In genomic region chr2:101809640-101810305, GRCm38 (mm10) we compare ENCODE assay signal across 20 mouse cellular contexts.
DNase-seq lines count a peak whose midpoint lies in the region; ATAC-seq and TF ChIP-seq lines count a peak whose summit lies in the region.
"Had no signal": no experiment of that assay in that cellular context is flagged by ENCODE, and none has a peak within 500 bp of the region (broad histone marks: within the 10 kb centered on the region; RNA-seq: fewer than 3 reads in every experiment).

No protein-coding gene starts in this region.

- WGBS in intestine, embryonic 15.5 days = 72% methylated on average over 6 of the region's 6 CpGs
- 43% methylated on average over 6 of the region's 6 CpGs for WGBS in intestine, postnatal 0 days
- WGBS in hindbrain, embryonic 14.5 days = 94% methylated on average over 6 of the region's 6 CpGs
- 74% methylated on average over 6 of the region's 6 CpGs for WGBS in lung, postnatal 0 days

- 0 out of 4 replicates have a peak, but pooled peaks cover 0 to 5% of the 10 kb centered on the region in 2 experiments for H3K4me1 ChIP-seq in MEL (ENCODE audit: control insufficient read depth in 1 of 2, insufficient read depth in 2 of 2, low read length in 2 of 2)
- peaks cover 4% of the 10 kb centered on the region; the same call in 1 of the 2 replicates for H3K4me1 ChIP-seq in intestine, embryonic 15.5 days (replicated peaks)
- H3K4me1 ChIP-seq in intestine, postnatal 0 days (replicated peaks; ENCODE audit: control insufficient read depth, insufficient read depth, low read length) = peaks cover 12% of the 10 kb centered on the region
- no peaks in the 10 kb centered on the region for H3K4me1 ChIP-seq in hindbrain, embryonic 14.5 days (replicated peaks; ENCODE audit: control insufficient read depth, insufficient read depth, low read length)
- H3K4me1 ChIP-seq in lung, postnatal 0 days (ENCODE audit: insufficient read depth, low read depth, low read length) = no peaks in the 10 kb centered on the region

- peak; percentile 72 for ATAC-seq in intestine, embryonic 15.5 days
- ATAC-seq in intestine, postnatal 0 days = peak; percentile 75
- no peak for ATAC-seq in hindbrain, embryonic 14.5 days (ENCODE audit: low FRiP score)
- ATAC-seq in lung, postnatal 0 days = no peak
- ATAC-seq: activated CD4-positive, CD25-positive, alpha-beta regulatory T cell, adult 4 months; forebrain, embryonic 14.5 days; forebrain, embryonic 16.5 days; Patski had no signal

- peaks cover 1 to 2% of the 10 kb centered on the region in 2 experiments; a peak in 2 of 4 replicates for H3K27me3 ChIP-seq in MEL (ENCODE audit: control insufficient read depth in 1 of 2, insufficient read depth in 2 of 2, low read length in 2 of 2)
- no peaks in the 10 kb centered on the region for H3K27me3 ChIP-seq in intestine, embryonic 15.5 days (replicated peaks)
- H3K27me3 ChIP-seq in intestine, postnatal 0 days (replicated peaks; ENCODE audit: control insufficient read depth, insufficient read depth, low read length) = no peaks in the 10 kb centered on the region
- no peaks in the 10 kb centered on the region for H3K27me3 ChIP-seq in hindbrain, embryonic 14.5 days (ENCODE audit: control insufficient read depth, insufficient read depth, low read length)
- H3K27me3 ChIP-seq in lung, postnatal 0 days (replicated peaks; ENCODE audit: insufficient read depth, low read length) = no peaks in the 10 kb centered on the region
- H3K27me3 ChIP-seq: embryonic facial prominence, embryonic 12.5 days; Patski had no signal

- H3K4me2 ChIP-seq in intestine, embryonic 15.5 days (replicated peaks) = no peak overlapping the region
- peak overlapping the region; percentile 44; the same call in 1 of the 2 replicates for H3K4me2 ChIP-seq in intestine, postnatal 0 days (replicated peaks; ENCODE audit: low read depth)
- no peak overlapping the region for H3K4me2 ChIP-seq in hindbrain, embryonic 14.5 days (replicated peaks)
- no peak overlapping the region for H3K4me2 ChIP-seq in lung, postnatal 0 days (replicated peaks; ENCODE audit: low read depth, low read length)
- H3K4me2 ChIP-seq: embryonic facial prominence, embryonic 12.5 days had no signal

- H3K36me3 ChIP-seq in MEL (ENCODE audit: control insufficient read depth in 1 of 2, insufficient read depth in 2 of 2, low read length in 2 of 2) = no peaks in the 10 kb centered on the region
- H3K36me3 ChIP-seq in intestine, embryonic 15.5 days = no peaks in the 10 kb centered on the region
- no peaks in the 10 kb centered on the region for H3K36me3 ChIP-seq in intestine, postnatal 0 days (ENCODE audit: control insufficient read depth, insufficient read depth)
- no peaks in the 10 kb centered on the region for H3K36me3 ChIP-seq in hindbrain, embryonic 14.5 days (replicated peaks; ENCODE audit: control insufficient read depth, insufficient read depth)
- no peaks in the 10 kb centered on the region for H3K36me3 ChIP-seq in lung, postnatal 0 days (ENCODE audit: insufficient read depth, low read length)
- H3K36me3 ChIP-seq: embryonic facial prominence, embryonic 10.5 days; embryonic facial prominence, embryonic 12.5 days had no signal

- no peak overlapping the region for H3K27ac ChIP-seq in MEL (ENCODE audit: control insufficient read depth, low read depth, low read length)
- H3K27ac ChIP-seq in intestine, embryonic 15.5 days = 0 out of 2 replicates have a peak overlapping the region, but pooled peaks have one; percentile 27
- H3K27ac ChIP-seq in intestine, postnatal 0 days (ENCODE audit: low read depth, low read length) = peak overlapping the region; percentile 79
- H3K27ac ChIP-seq in hindbrain, embryonic 14.5 days = no peak overlapping the region
- no peak overlapping the region for H3K27ac ChIP-seq in lung, postnatal 0 days (ENCODE audit: low read length)
- H3K27ac ChIP-seq: embryonic facial prominence, embryonic 10.5 days; embryonic facial prominence, embryonic 12.5 days had no signal

- TF ChIP-seq EP300 in MEL (IDR thresholded peaks at IDR 0.05; ENCODE audit: low read depth in 1 of 2, low read length in 2 of 2) = no peak
- no peak for TF ChIP-seq EP300 in lung, postnatal 0 days (IDR thresholded peaks at IDR 0.05)

- TF ChIP-seq RAD21 in MEL (IDR thresholded peaks at IDR 0.05; ENCODE audit: low read depth, low read length) = no peak

- no peaks in the 10 kb centered on the region for H3K79me2 ChIP-seq in MEL (ENCODE audit: control insufficient read depth, insufficient read depth, low read length, poor library complexity)

- no peak overlapping the region for H3K4me3 ChIP-seq in MEL (ENCODE audit: control insufficient read depth in 1 of 2, insufficient read depth in 1 of 2, low read depth in 2 of 2, low read length in 2 of 2)
- no peak overlapping the region for H3K4me3 ChIP-seq in intestine, embryonic 15.5 days (replicated peaks)
- no peak overlapping the region for H3K4me3 ChIP-seq in intestine, postnatal 0 days (ENCODE audit: low read depth, low read length)
- H3K4me3 ChIP-seq in hindbrain, embryonic 14.5 days (replicated peaks; ENCODE audit: low read length) = no peak overlapping the region
- no peak overlapping the region for H3K4me3 ChIP-seq in lung, postnatal 0 days (ENCODE audit: low read depth, low read length)
- H3K4me3 ChIP-seq: embryonic facial prominence, embryonic 10.5 days; embryonic facial prominence, embryonic 12.5 days had no signal

- no peak for DNase-seq in MEL (ENCODE audit: low read depth, low spot score)
- DNase-seq in right cerebral cortex, postnatal 14 days = no peak
- no peak for DNase-seq in hindbrain, embryonic 14.5 days (ENCODE audit: low spot score)
- no peak for DNase-seq in lung, postnatal 0 days (ENCODE audit: low spot score)
- DNase-seq: adrenal gland, adult 8-10 months; adrenal gland, postnatal 14 days; adrenal gland, postnatal 36 days; cerebellum, adult 11-12 months; cerebellum, adult 2 months; cerebellum, adult 9-10 months; cerebellum, postnatal 10 days; cerebellum, postnatal 25 days had no signal

- no peak for TF ChIP-seq CTCF in MEL (IDR thresholded peaks at IDR 0.05 in 2 of 3, conservative IDR thresholded peaks at IDR 0.05 in 1 of 3; ENCODE audit: control insufficient read depth in 1 of 3, insufficient read depth in 1 of 3, low read depth in 2 of 3, low read length in 3 of 3, poor library complexity in 1 of 3, severe bottlenecking in 1 of 3)
- no peak for TF ChIP-seq CTCF in intestine, postnatal 0 days (IDR thresholded peaks at IDR 0.05; ENCODE audit: low read depth)
- no peak for TF ChIP-seq CTCF in lung, postnatal 0 days (IDR thresholded peaks at IDR 0.05)

- H3K9me3 ChIP-seq in MEL (replicated peaks; ENCODE audit: insufficient read depth, low read length) = no peaks in the 10 kb centered on the region
- H3K9me3 ChIP-seq in intestine, embryonic 15.5 days = no peaks in the 10 kb centered on the region
- no peaks in the 10 kb centered on the region for H3K9me3 ChIP-seq in intestine, postnatal 0 days (ENCODE audit: control insufficient read depth)
- no peaks in the 10 kb centered on the region for H3K9me3 ChIP-seq in hindbrain, embryonic 14.5 days (ENCODE audit: control insufficient read depth, low read length)
- no peaks in the 10 kb centered on the region for H3K9me3 ChIP-seq in lung, postnatal 0 days (ENCODE audit: low read length)
- H3K9me3 ChIP-seq: embryonic facial prominence, embryonic 10.5 days; embryonic facial prominence, embryonic 12.5 days had no signal

- no peak for TF ChIP-seq POLR2A in MEL (IDR thresholded peaks at IDR 0.05; ENCODE audit: control insufficient read depth in 1 of 2, insufficient read depth in 1 of 2, low read depth in 1 of 2, low read length in 2 of 2, poor library complexity in 1 of 2)

- H3K9ac ChIP-seq in MEL (ENCODE audit: control insufficient read depth, low read depth, low read length, poor library complexity, severe bottlenecking) = no peak overlapping the region
- H3K9ac ChIP-seq in intestine, embryonic 15.5 days = no peak overlapping the region
- no peak overlapping the region for H3K9ac ChIP-seq in intestine, postnatal 0 days (ENCODE audit: low read depth, low read length)
- no peak overlapping the region for H3K9ac ChIP-seq in hindbrain, embryonic 14.5 days
- H3K9ac ChIP-seq in lung, postnatal 0 days (replicated peaks; ENCODE audit: low read depth) = no peak overlapping the region
- H3K9ac ChIP-seq: embryonic facial prominence, embryonic 12.5 days had no signal

TF ChIP-seq in MEL, 35 proteins besides CTCF, POLR2A, EP300 and RAD21:
- TF ChIP-seq USF1 (IDR thresholded peaks at IDR 0.05; ENCODE audit: low read depth, low read length) = peak; percentile 33; the same call in 1 of the 2 replicates
- TF ChIP-seq RCOR1 (IDR thresholded peaks at IDR 0.05; ENCODE audit: low read depth, low read length) = no peak
TF ChIP-seq in MEL: peak in this region for 1.

Comparison
In these comparisons a context has a peak if more than half of its experiments do, and no peak if none do; other contexts are left out.
1. H3K27ac ChIP-seq: peak in intestine, embryonic 15.5 days (single experiment) and intestine, postnatal 0 days (single experiment); none in MEL (single experiment), hindbrain, embryonic 14.5 days (single experiment) and lung, postnatal 0 days (single experiment).
2. ATAC-seq: peak in intestine, embryonic 15.5 days (single experiment) and intestine, postnatal 0 days (single experiment); none in hindbrain, embryonic 14.5 days (single experiment) and lung, postnatal 0 days (single experiment).